Mouse (Mus musculus) hindbrain, embryonic 16.5 days (tissue): ENCODE measurements around the gene Dlk2. TPM values are rescaled to one million over a fixed set of nuclear protein-coding genes. Genes with fewer than 3 reads are reported as not detected.

Experiments used
- ATAC-seq: fragments of 200-750 bp; cut with Nextera tagmentation; 2 replicates; pipeline ENCODE4 v1.8.0; 2017; ENCODE audit warnings: moderate TSS enrichment, moderate library complexity
- H3K27ac ChIP-seq: fragments of 300-500 bp; sonication (generic); 2 replicates; pipeline ENCODE4 v1.5.1; 2014; ENCODE audit warnings: low read depth, mild to moderate bottlenecking, control low read depth, low read length, moderate library complexity
- H3K27me3 ChIP-seq: fragments of 300-500 bp; sonication (generic); replicated peaks from 2 replicates; pipeline ENCODE4 v1.6.1; 2014; ENCODE audit warnings: low read length; ENCODE audit not compliant: control insufficient read depth, insufficient read depth
- H3K36me3 ChIP-seq: fragments of 300-500 bp; sonication (generic); 2 replicates; pipeline ENCODE4 v1.6.1; 2014; ENCODE audit warnings: mild to moderate bottlenecking, low read length, moderate library complexity, mixed read lengths; ENCODE audit not compliant: control insufficient read depth, insufficient read depth
- H3K4me1 ChIP-seq: fragments of 300-500 bp; sonication (generic); 2 replicates; pipeline ENCODE4 v1.6.1; 2014; ENCODE audit warnings: low read depth, low read length; ENCODE audit not compliant: control insufficient read depth, insufficient read depth
- H3K4me2 ChIP-seq: fragments of 300-500 bp; sonication (generic); 2 replicates; pipeline ENCODE4 v1.6.1; 2014; ENCODE audit warnings: mild to moderate bottlenecking, low read length, control low read depth, moderate library complexity
- H3K4me3 ChIP-seq: fragments of 300-500 bp; sonication (generic); 2 replicates; pipeline ENCODE4 v1.5.1; 2014; ENCODE audit warnings: mild to moderate bottlenecking, low read length, control low read depth, moderate library complexity
- H3K9ac ChIP-seq: fragments of 300-500 bp; sonication (generic); 2 replicates; pipeline ENCODE4 v1.6.1; 2014; ENCODE audit warnings: low read depth, mild to moderate bottlenecking, control low read depth, low read length, moderate library complexity
- H3K9me3 ChIP-seq: fragments of 300-500 bp; sonication (generic); 2 replicates; pipeline ENCODE4 v1.6.1; 2014; ENCODE audit warnings: mild to moderate bottlenecking, low read length, moderate library complexity; ENCODE audit not compliant: control insufficient read depth
- WGBS: fragments of 180-500 bp; shearing (Covaris S2); extraction: QIAGEN DNeasy Blood & Tissue Kit; methylation state at CpG from one replicate; pipeline ENCODE4 v1.1.7; 2014; 5-methylcytosine and 5-hydroxymethylcytosine counted together
- polyA plus RNA-seq: library from polyadenylated mRNA; unstranded; fragments of >200 nt; fragmentation: Nextera tagmentation; extraction: Ambion mirVana; gene quantifications from 2 replicates; pipeline ENCODE4 v1.2.1, GENCODE M21; 2015

Gene Dlk2
- polyA plus RNA-seq, 1 experiment from 2014 or later = 26.8 TPM

- no peak overlapping the region for H3K9ac ChIP-seq
- H3K27me3 ChIP-seq = no peaks in the 10 kb centered on the region
- 0 out of 2 replicates have a peak, but pooled peaks cover 3% of the 10 kb centered on the region for H3K36me3 ChIP-seq
- 83% methylated on average over 19 of the region's 19 CpGs for WGBS
- H3K4me1 ChIP-seq = no peaks in the 10 kb centered on the region
- no peak overlapping the region; the same call in 1 of the 2 replicates for H3K27ac ChIP-seq
- no peaks in the 10 kb centered on the region for H3K9me3 ChIP-seq
- H3K4me3 ChIP-seq = no peak overlapping the region
- no peak overlapping the region for H3K4me2 ChIP-seq
- ATAC-seq = no peak
Observed at GRCm38 (mm10) chr17:46269771-46270534, 27.3 kb upstream of the Dlk2 start.

- no peaks in the 10 kb centered on the region for H3K27me3 ChIP-seq
- H3K4me1 ChIP-seq = no peaks in the 10 kb centered on the region
- no peak overlapping the region for H3K27ac ChIP-seq
- H3K4me2 ChIP-seq = no peak overlapping the region
- H3K9ac ChIP-seq = no peak overlapping the region
- 77% methylated on average over 2 of the region's 2 CpGs for WGBS
- H3K9me3 ChIP-seq = no peaks in the 10 kb centered on the region
- no peak for ATAC-seq
- peaks cover 3% of the 10 kb centered on the region; the same call in 1 of the 2 replicates for H3K36me3 ChIP-seq
- no peak overlapping the region for H3K4me3 ChIP-seq
Observed at GRCm38 (mm10) chr17:46272058-46272457, 25.2 kb upstream of the Dlk2 start.

GRCm38 (mm10) chr17:46272675-46273074, 24.5 kb upstream of the Dlk2 start:
- H3K27ac ChIP-seq = no peak overlapping the region
- H3K9me3 ChIP-seq = no peaks in the 10 kb centered on the region
- H3K9ac ChIP-seq = no peak overlapping the region
- no peak for ATAC-seq
- 94% methylated on average over 5 of the region's 5 CpGs for WGBS
- no peaks in the 10 kb centered on the region for H3K27me3 ChIP-seq
- no peaks in the 10 kb centered on the region for H3K4me1 ChIP-seq
- no peak overlapping the region for H3K4me3 ChIP-seq
- no peak overlapping the region for H3K4me2 ChIP-seq
- peaks cover 3% of the 10 kb centered on the region; the same call in 1 of the 2 replicates for H3K36me3 ChIP-seq

DNA sequence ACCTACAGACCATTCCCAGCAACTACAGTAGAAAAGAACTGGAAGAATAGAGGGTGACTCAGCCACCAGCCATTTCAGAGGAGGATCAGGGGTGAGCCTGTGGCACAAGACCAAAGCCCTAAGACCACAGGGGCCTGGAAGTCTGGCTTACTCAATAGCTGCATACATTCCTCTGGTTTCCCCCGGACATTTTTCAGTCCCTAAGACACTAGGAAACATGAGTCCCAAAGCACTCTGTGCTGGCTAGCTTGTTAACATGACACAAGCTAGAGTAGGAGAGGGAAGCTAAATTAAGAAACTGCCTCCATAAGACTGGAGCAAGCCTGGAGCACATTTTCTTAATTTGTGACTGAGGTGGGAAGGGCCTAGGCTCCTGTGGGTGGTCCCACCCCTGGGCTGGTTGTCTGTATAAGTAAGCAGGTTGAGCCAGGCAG, 23.4 kb upstream of the Dlk2 start:
- 57% methylated on average over 1 of the region's 1 CpGs for WGBS
- Histone ChIP-seq H3K4me1 (no peaks in the 10 kb centered on the region), H3K4me2 (no peak overlapping the region)

DNA sequence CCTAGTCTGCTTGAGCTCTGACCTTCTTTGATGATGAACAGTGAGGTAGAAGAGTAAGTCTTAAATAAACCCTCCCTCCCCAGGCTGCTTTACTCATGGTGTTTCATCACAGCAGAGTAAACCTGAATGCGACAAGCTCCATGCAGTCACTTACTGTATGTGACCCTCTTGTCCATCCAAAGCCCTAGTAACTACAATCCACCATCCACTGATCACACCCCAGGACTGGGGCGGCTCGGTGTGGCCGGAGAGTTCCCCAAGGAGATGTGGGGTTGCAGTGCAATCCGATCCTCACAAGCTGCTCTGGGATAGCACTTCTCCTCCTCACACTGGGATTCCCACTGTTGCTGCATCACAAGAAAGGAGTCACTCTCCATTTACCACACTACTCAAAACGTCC, 22.8 kb upstream of the Dlk2 start:
- Histone ChIP-seq H3K27me3 (no peaks in the 10 kb centered on the region), H3K36me3 (peaks cover 4% of the 10 kb centered on the region; the same call in 1 of the 2 replicates), H3K4me3 (no peak overlapping the region), H3K9me3 (no peaks in the 10 kb centered on the region), H3K4me1 (no peaks in the 10 kb centered on the region), H3K27ac (no peak overlapping the region), H3K4me2 (no peak overlapping the region), H3K9ac (no peak overlapping the region)
- 84% methylated on average over 6 of the region's 6 CpGs for WGBS
- ATAC-seq = no peak

More for the DNA sequence above, 23.4 kb upstream of the Dlk2 start:
- H3K9me3 ChIP-seq = no peaks in the 10 kb centered on the region
- no peak overlapping the region for H3K27ac ChIP-seq
- H3K36me3 ChIP-seq = peaks cover 3% of the 10 kb centered on the region; the same call in 1 of the 2 replicates
- no peak overlapping the region for H3K4me3 ChIP-seq
- no peak overlapping the region for H3K9ac ChIP-seq
- H3K27me3 ChIP-seq = no peaks in the 10 kb centered on the region
- ATAC-seq = no peak

GRCm38 (mm10) chr17:46275034-46275433, 22.2 kb upstream of the Dlk2 start:
- Histone ChIP-seq H3K27me3 (no peaks in the 10 kb centered on the region), H3K4me3 (no peak overlapping the region), H3K9me3 (no peaks in the 10 kb centered on the region), H3K9ac (no peak overlapping the region), H3K4me2 (no peak overlapping the region), H3K27ac (no peak overlapping the region), H3K36me3 (peaks cover 4% of the 10 kb centered on the region; the same call in 1 of the 2 replicates), H3K4me1 (no peaks in the 10 kb centered on the region)
- 92% methylated on average over 6 of the region's 6 CpGs for WGBS
- ATAC-seq = no peak

- H3K9me3 ChIP-seq = no peaks in the 10 kb centered on the region
- H3K27me3 ChIP-seq = no peaks in the 10 kb centered on the region
- no peak overlapping the region for H3K4me3 ChIP-seq
- H3K27ac ChIP-seq = no peak overlapping the region
- H3K36me3 ChIP-seq = peaks cover 4% of the 10 kb centered on the region; the same call in 1 of the 2 replicates
- 91% methylated on average over 10 of the region's 10 CpGs for WGBS
- no peak for ATAC-seq
- no peaks in the 10 kb centered on the region for H3K4me1 ChIP-seq
- no peak overlapping the region for H3K4me2 ChIP-seq
- H3K9ac ChIP-seq = no peak overlapping the region
Observed at GRCm38 (mm10) chr17:46275506-46275905, 21.7 kb upstream of the Dlk2 start.

DNA sequence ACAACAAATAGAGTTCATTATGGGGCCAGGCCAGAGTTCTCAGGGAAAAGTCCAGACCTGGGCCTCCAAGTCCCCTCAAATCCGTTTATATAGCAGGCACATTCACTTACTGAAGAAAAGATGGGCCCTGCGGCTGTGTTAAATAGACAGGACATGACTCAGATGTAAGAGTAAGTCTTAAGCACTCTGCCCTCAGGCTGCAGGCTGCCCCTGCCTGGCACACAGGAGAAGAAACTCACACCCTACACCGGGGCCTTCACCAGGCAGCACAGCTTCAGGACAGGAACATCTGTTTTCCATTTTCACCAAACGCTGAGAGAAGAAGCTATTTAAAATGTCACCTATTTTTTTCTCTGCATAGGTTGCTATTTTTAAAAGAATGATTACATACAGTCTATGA, 19.6 kb upstream of the Dlk2 start:
- no peak for ATAC-seq
- Histone ChIP-seq H3K4me1 (peaks cover 12% of the 10 kb centered on the region), H3K4me2 (no peak overlapping the region), H3K36me3 (peaks cover 2% of the 10 kb centered on the region; the same call in 1 of the 2 replicates), H3K9ac (no peak overlapping the region), H3K9me3 (no peaks in the 10 kb centered on the region), H3K4me3 (no peak overlapping the region), H3K27ac (no peak overlapping the region), H3K27me3 (no peaks in the 10 kb centered on the region)
- WGBS = 82% methylated on average over 4 of the region's 4 CpGs

- H3K4me3 ChIP-seq = no peak overlapping the region
- peaks cover 2% of the 10 kb centered on the region; the same call in 1 of the 2 replicates for H3K36me3 ChIP-seq
- no peak for ATAC-seq
- no peak overlapping the region for H3K4me2 ChIP-seq
- no peaks in the 10 kb centered on the region for H3K27me3 ChIP-seq
- 92% methylated on average over 12 of the region's 12 CpGs for WGBS
- H3K4me1 ChIP-seq = peaks cover 13% of the 10 kb centered on the region
- no peak overlapping the region for H3K27ac ChIP-seq
- no peaks in the 10 kb centered on the region for H3K9me3 ChIP-seq
- no peak overlapping the region for H3K9ac ChIP-seq
Observed at GRCm38 (mm10) chr17:46278011-46278765, 19.0 kb upstream of the Dlk2 start.
